Mouse (Mus musculus): ENCODE results near the gene Nmrk2. TPM values are rescaled to one million over a fixed set of nuclear protein-coding genes. Genes with fewer than 3 reads are reported as not detected.
"Not testable (repeated sequence)": the region's sequence is repeated elsewhere in the genome, so short reads cannot be mapped to it uniquely, and the experiment has no call there.

The Nmrk2 gene
- polyA plus RNA-seq, 1 experiment from 2014 or later: not detected

GRCm38 (mm10) chr10:81236471-81237268, 34.8 kb upstream of the Nmrk2 start:
- Histone ChIP-seq H3K4me3 (ENCODE audit: low read depth, low read length) (no peak overlapping the region), H3K36me3 (ENCODE audit: control insufficient read depth, insufficient read depth, low read length) (no peaks in the 10 kb centered on the region), H3K9ac (ENCODE audit: low read depth, low read length) (no peak overlapping the region), H3K27ac (ENCODE audit: low read length) (no peak overlapping the region), H3K9me3 (replicated peaks; ENCODE audit: control insufficient read depth, low read length, poor library complexity, severe bottlenecking) (no peaks in the 10 kb centered on the region), H3K27me3 (ENCODE audit: control insufficient read depth, insufficient read depth, low read depth, low read length) (peaks cover 7% of the 10 kb centered on the region; the same call in 1 of the 2 replicates), H3K4me2 (ENCODE audit: low read length) (no peak overlapping the region), H3K4me1 (ENCODE audit: control insufficient read depth, insufficient read depth, low read length) (peaks cover 10% of the 10 kb centered on the region)
- WGBS: 86% methylated on average over 12 of the region's 12 CpGs
- no peak for ATAC-seq

- Histone ChIP-seq H3K4me1 (ENCODE audit: control insufficient read depth, insufficient read depth, low read length) (peaks cover 18% of the 10 kb centered on the region), H3K9me3 (replicated peaks; ENCODE audit: control insufficient read depth, low read length, poor library complexity, severe bottlenecking) (no peaks in the 10 kb centered on the region), H3K4me2 (ENCODE audit: low read length) (no peak overlapping the region; the same call in 1 of the 2 replicates), H3K27me3 (ENCODE audit: control insufficient read depth, insufficient read depth, low read depth, low read length) (peaks cover 2% of the 10 kb centered on the region; the same call in 1 of the 2 replicates), H3K4me3 (ENCODE audit: low read depth, low read length) (no peak overlapping the region), H3K36me3 (ENCODE audit: control insufficient read depth, insufficient read depth, low read length) (no peaks in the 10 kb centered on the region), H3K9ac (ENCODE audit: low read depth, low read length) (no peak overlapping the region), H3K27ac (ENCODE audit: low read length) (no peak overlapping the region)
- WGBS: 87% methylated on average over 6 of the region's 6 CpGs
- ATAC-seq: no peak
Observed at GRCm38 (mm10) chr10:81234206-81234605, 32.4 kb upstream of the Nmrk2 start.

- Histone ChIP-seq H3K4me2 (ENCODE audit: low read length) (peak overlapping the region; percentile 77), H3K27me3 (ENCODE audit: control insufficient read depth, insufficient read depth, low read depth, low read length) (no peaks in the 10 kb centered on the region), H3K9ac (ENCODE audit: low read depth, low read length) (peak overlapping the region; percentile 83), H3K9me3 (replicated peaks; ENCODE audit: control insufficient read depth, low read length, poor library complexity, severe bottlenecking) (no peaks in the 10 kb centered on the region), H3K27ac (ENCODE audit: low read length) (peak overlapping the region; percentile 61), H3K4me1 (ENCODE audit: control insufficient read depth, insufficient read depth, low read length) (peaks cover 28% of the 10 kb centered on the region), H3K36me3 (ENCODE audit: control insufficient read depth, insufficient read depth, low read length) (no peaks in the 10 kb centered on the region), H3K4me3 (ENCODE audit: low read depth, low read length) (peak overlapping the region; percentile 73)
- WGBS: 1% methylated on average over 16 of the region's 28 CpGs
- 0 out of 2 replicates have a peak, but pooled peaks have one; percentile 9 for ATAC-seq
Observed at GRCm38 (mm10) chr10:81233226-81233585, 31.4 kb upstream of the Nmrk2 start.

GRCm38 (mm10) chr10:81232580-81233225, 30.9 kb upstream of the Nmrk2 start, which contains the start of gene Zfr2:
Zfr2 (plus strand) TSS chr10:81233155.
- Histone ChIP-seq H3K9me3 (replicated peaks; ENCODE audit: control insufficient read depth, low read length, poor library complexity, severe bottlenecking) (no peaks in the 10 kb centered on the region), H3K4me3 (ENCODE audit: low read depth, low read length) (peak within 1 kb of the TSS; percentile 73), H3K4me2 (ENCODE audit: low read length) (peak within 1 kb of the TSS; percentile 77), H3K36me3 (ENCODE audit: control insufficient read depth, insufficient read depth, low read length) (no peaks in the 10 kb centered on the region), H3K27ac (ENCODE audit: low read length) (peak within 1 kb of the TSS; percentile 61), H3K4me1 (ENCODE audit: control insufficient read depth, insufficient read depth, low read length) (peaks cover 33% of the 10 kb centered on the region), H3K27me3 (ENCODE audit: control insufficient read depth, insufficient read depth, low read depth, low read length) (no peaks in the 10 kb centered on the region), H3K9ac (ENCODE audit: low read depth, low read length) (peak within 1 kb of the TSS; percentile 83)
- peak; percentile 60 for ATAC-seq
- WGBS: 8% methylated on average over 26 of the region's 29 CpGs

- WGBS: 53% methylated on average over 7 of the region's 7 CpGs
- H3K27me3 ChIP-seq (ENCODE audit: control insufficient read depth, insufficient read depth, low read depth, low read length): no peaks in the 10 kb centered on the region
- H3K4me2 ChIP-seq (ENCODE audit: low read length): peak overlapping the region; percentile 61
- peaks cover 34% of the 10 kb centered on the region for H3K4me1 ChIP-seq (ENCODE audit: control insufficient read depth, insufficient read depth, low read length)
- H3K36me3 ChIP-seq (ENCODE audit: control insufficient read depth, insufficient read depth, low read length): no peaks in the 10 kb centered on the region
- no peaks in the 10 kb centered on the region for H3K9me3 ChIP-seq (replicated peaks; ENCODE audit: control insufficient read depth, low read length, poor library complexity, severe bottlenecking)
- H3K27ac ChIP-seq (ENCODE audit: low read length): peak overlapping the region; percentile 90
- no peak overlapping the region for H3K9ac ChIP-seq (ENCODE audit: low read depth, low read length)
- H3K4me3 ChIP-seq (ENCODE audit: low read depth, low read length): peak overlapping the region; percentile 60
- ATAC-seq: 0 out of 2 replicates have a peak, but pooled peaks have one; percentile 0
Observed at GRCm38 (mm10) chr10:81231436-81231835, 29.6 kb upstream of the Nmrk2 start.

- WGBS: 4% methylated on average over 27 of the region's 27 CpGs
- H3K4me1 ChIP-seq (ENCODE audit: control insufficient read depth, insufficient read depth, low read length): peaks cover 34% of the 10 kb centered on the region
- peak within 1 kb of the TSS; percentile 60 for H3K4me3 ChIP-seq (ENCODE audit: low read depth, low read length)
- peak; percentile 92 for ATAC-seq
- H3K36me3 ChIP-seq (ENCODE audit: control insufficient read depth, insufficient read depth, low read length): no peaks in the 10 kb centered on the region
- H3K4me2 ChIP-seq (ENCODE audit: low read length): peak within 1 kb of the TSS; percentile 61
- no peaks in the 10 kb centered on the region for H3K27me3 ChIP-seq (ENCODE audit: control insufficient read depth, insufficient read depth, low read depth, low read length)
- H3K27ac ChIP-seq (ENCODE audit: low read length): peak within 1 kb of the TSS; percentile 90
- H3K9ac ChIP-seq (ENCODE audit: low read depth, low read length): peak within 1 kb of the TSS; percentile 88
- H3K9me3 ChIP-seq (replicated peaks; ENCODE audit: control insufficient read depth, low read length, poor library complexity, severe bottlenecking): no peaks in the 10 kb centered on the region
Observed at GRCm38 (mm10) chr10:81230438-81231332, 28.8 kb upstream of the Nmrk2 start, which contains the start of gene Atcay. Atcay (minus strand) TSS chr10:81230833.

- ATAC-seq: peak; percentile 38
- WGBS: 5% methylated on average over 20 of the region's 20 CpGs
- Histone ChIP-seq H3K36me3 (ENCODE audit: control insufficient read depth, insufficient read depth, low read length) (no peaks in the 10 kb centered on the region), H3K9me3 (replicated peaks; ENCODE audit: control insufficient read depth, low read length, poor library complexity, severe bottlenecking) (no peaks in the 10 kb centered on the region), H3K4me1 (ENCODE audit: control insufficient read depth, insufficient read depth, low read length) (peaks cover 34% of the 10 kb centered on the region), H3K4me2 (ENCODE audit: low read length) (peak overlapping the region; percentile 61), H3K27ac (ENCODE audit: low read length) (peak overlapping the region; percentile 90), H3K9ac (ENCODE audit: low read depth, low read length) (peak overlapping the region; percentile 88), H3K27me3 (ENCODE audit: control insufficient read depth, insufficient read depth, low read depth, low read length) (no peaks in the 10 kb centered on the region), H3K4me3 (ENCODE audit: low read depth, low read length) (peak overlapping the region; percentile 60)
Observed at GRCm38 (mm10) chr10:81229735-81230437, 28.0 kb upstream of the Nmrk2 start.

GRCm38 (mm10) chr10:81223731-81224130, 21.9 kb upstream of the Nmrk2 start:
- not testable (repeated sequence) for H3K27ac ChIP-seq (ENCODE audit: low read length); H3K27me3 ChIP-seq (ENCODE audit: control insufficient read depth, insufficient read depth, low read depth, low read length); ATAC-seq; H3K9ac ChIP-seq (ENCODE audit: low read depth, low read length); H3K4me2 ChIP-seq (ENCODE audit: low read length); H3K9me3 ChIP-seq (replicated peaks; ENCODE audit: control insufficient read depth, low read length, poor library complexity, severe bottlenecking); H3K4me3 ChIP-seq (ENCODE audit: low read depth, low read length)
- Histone ChIP-seq H3K4me1 (ENCODE audit: control insufficient read depth, insufficient read depth, low read length) (peaks cover 11% of the 10 kb centered on the region), H3K36me3 (ENCODE audit: control insufficient read depth, insufficient read depth, low read length) (peaks cover 26% of the 10 kb centered on the region)
- 69% methylated on average over 2 of the region's 2 CpGs for WGBS
